Mouse (Mus musculus) embryonic facial prominence, embryonic 12.5 days (tissue): ENCODE measurements around the gene Zfp189. TPM values are rescaled to one million over a fixed set of nuclear protein-coding genes. Genes with fewer than 3 reads are reported as not detected.

ENCODE experiments used
- polyA plus RNA-seq: library from polyadenylated mRNA; unstranded; fragments of >200 nt; fragmentation: Nextera tagmentation; extraction: Ambion mirVana; gene quantifications from 2 replicates; pipeline ENCODE4 v1.2.1, GENCODE M21; 2016

Gene Zfp189
- polyA plus RNA-seq, 1 experiment from 2014 or later, result 11.8 TPM

Other genes starting within 250 kb of the Zfp189 start
- gene Acnat2, start 113.0 kb upstream of the Zfp189 start, polyA plus RNA-seq, result 0.32 TPM in 1 of 2 replicates, not detected in the other
- not detected in 2 replicates for gene Acnat1, start 47.3 kb upstream of the Zfp189 start, polyA plus RNA-seq
- 0.08 and 0.24 TPM in 2 replicates for gene Baat, start 14.6 kb upstream of the Zfp189 start, polyA plus RNA-seq
- 85.6 and 87.7 TPM in 2 replicates for gene Mrpl50, start 83 bp upstream of the Zfp189 start, polyA plus RNA-seq
- gene Aldob, start 28.4 kb downstream of the Zfp189 start, polyA plus RNA-seq, result 0.10 TPM in 1 of 2 replicates, not detected in the other
- gene Tmem246, start 76.7 kb downstream of the Zfp189 start, polyA plus RNA-seq, result 25.0 and 26.1 TPM in 2 replicates
- 53.4 and 56.3 TPM in 2 replicates for gene Rnf20, start 110.8 kb downstream of the Zfp189 start, polyA plus RNA-seq
- gene Ppp3r2, start 160.8 kb downstream of the Zfp189 start, polyA plus RNA-seq, result 0.08 and 0.17 TPM in 2 replicates